Mouse (Mus musculus) kidney, postnatal 0 days (tissue): ENCODE data around the gene Pakap. TPM values are rescaled to one million over a fixed set of nuclear protein-coding genes. Genes with fewer than 3 reads are reported as not detected.

Source experiments
- ATAC-seq: fragments of 200-750 bp; cut with Nextera tagmentation; replicated peaks from 2 replicates; pipeline ENCODE4 v1.8.0; 2017; ENCODE audit warnings: low read depth, moderate number of reproducible peaks, moderate TSS enrichment, moderate library complexity; ENCODE audit not compliant: low FRiP score
- DNase-seq: peaks from one replicate; pipeline ENCODE4 v3.0.0-alpha.2; 2016; ENCODE audit warnings: low spot score
- H3K27ac ChIP-seq: fragments of 300-500 bp; sonication (generic); 2 replicates; pipeline ENCODE4 v1.5.1; 2014; ENCODE audit warnings: mild to moderate bottlenecking
- H3K27me3 ChIP-seq: fragments of 300-500 bp; sonication (generic); 2 replicates; pipeline ENCODE4 v1.6.1; 2014; ENCODE audit warnings: low read length, mixed read lengths; ENCODE audit not compliant: insufficient read depth
- H3K36me3 ChIP-seq: fragments of 300-500 bp; sonication (generic); 2 replicates; pipeline ENCODE4 v1.6.1; 2014; ENCODE audit warnings: low read length, mixed read lengths; ENCODE audit not compliant: insufficient read depth
- H3K4me1 ChIP-seq: fragments of 300-500 bp; sonication (generic); replicated peaks from 2 replicates; pipeline ENCODE4 v1.6.1; 2014; ENCODE audit warnings: antibody characterized with exemption, low read length, mixed read lengths; ENCODE audit not compliant: insufficient read depth
- H3K4me2 ChIP-seq: fragments of 300-500 bp; sonication (generic); 2 replicates; pipeline ENCODE4 v1.6.1; 2014; ENCODE audit warnings: mild to moderate bottlenecking, low read length, moderate library complexity, mixed read lengths
- H3K4me3 ChIP-seq: fragments of 300-500 bp; sonication (generic); replicated peaks from 2 replicates; pipeline ENCODE4 v1.5.1; 2014; ENCODE audit warnings: low read depth, low read length
- H3K9ac ChIP-seq: fragments of 300-500 bp; sonication (generic); 2 replicates; pipeline ENCODE4 v1.6.1; 2014; ENCODE audit warnings: low read depth, low read length
- H3K9me3 ChIP-seq: fragments of 300-500 bp; sonication (generic); replicated peaks from 2 replicates; pipeline ENCODE4 v1.6.1; 2016; ENCODE audit warnings: low read length, inconsistent platforms, mixed read lengths
- CTCF ChIP-seq: IDR thresholded peaks from 2 replicates; pipeline ENCODE4 v1.5.1; 2016; ENCODE audit warnings: antibody characterized with exemption, low read depth, mild to moderate bottlenecking, moderate library complexity
- WGBS: fragments of 180-500 bp; shearing (Covaris S2); extraction: QIAGEN DNeasy Blood & Tissue Kit; methylation state at CpG from one replicate; pipeline ENCODE4 v1.1.7; 2014; 5-methylcytosine and 5-hydroxymethylcytosine counted together
- polyA plus RNA-seq: library from polyadenylated mRNA; unstranded; fragments of >200 nt; fragmentation: Nextera tagmentation; extraction: Ambion mirVana; gene quantifications from 2 replicates; pipeline ENCODE4 v1.2.1, GENCODE M21; 2015

The Pakap gene
- polyA plus RNA-seq, 1 experiment from 2014 or later, result 11.5 TPM

- H3K27ac ChIP-seq, result peak overlapping the region; percentile 79
- no peak for TF ChIP-seq CTCF
- H3K9me3 ChIP-seq, result no peaks in the 10 kb centered on the region
- no peak overlapping the region for H3K4me3 ChIP-seq
- H3K36me3 ChIP-seq, result no peaks in the 10 kb centered on the region
- 47% methylated on average over 1 of the region's 1 CpGs for WGBS
- DNase-seq, result peak; percentile 74
- H3K4me1 ChIP-seq, result 0 out of 2 replicates have a peak, but pooled peaks cover 10% of the 10 kb centered on the region
- no peak overlapping the region for H3K9ac ChIP-seq
- H3K4me2 ChIP-seq, result no peak overlapping the region
- H3K27me3 ChIP-seq, result no peaks in the 10 kb centered on the region
- peak; percentile 76 for ATAC-seq
Observed at GRCm38 (mm10) chr4:57764926-57765325, 196.9 kb downstream of the Pakap start.

- ATAC-seq (no peak), DNase-seq (peak; percentile 64)
- H3K4me2 ChIP-seq, result no peak overlapping the region
- TF ChIP-seq CTCF, result no peak
- H3K27me3 ChIP-seq, result no peaks in the 10 kb centered on the region
- H3K9me3 ChIP-seq, result no peaks in the 10 kb centered on the region
- 38% methylated on average over 4 of the region's 4 CpGs for WGBS
- H3K27ac ChIP-seq, result peak overlapping the region; percentile 79; the same call in 1 of the 2 replicates
- no peak overlapping the region for H3K9ac ChIP-seq
- no peaks in the 10 kb centered on the region for H3K36me3 ChIP-seq
- no peak overlapping the region for H3K4me3 ChIP-seq
- H3K4me1 ChIP-seq, result 0 out of 2 replicates have a peak, but pooled peaks cover 10% of the 10 kb centered on the region
Observed at GRCm38 (mm10) chr4:57765806-57766205, 197.8 kb downstream of the Pakap start.

GRCm38 (mm10) chr4:57769007-57769406 lies 201.0 kb downstream of the Pakap start:
- Histone ChIP-seq H3K4me3 (no peak overlapping the region), H3K27me3 (no peaks in the 10 kb centered on the region), H3K36me3 (no peaks in the 10 kb centered on the region), H3K27ac (no peak overlapping the region), H3K4me1 (0 out of 2 replicates have a peak, but pooled peaks cover 5% of the 10 kb centered on the region), H3K4me2 (no peak overlapping the region), H3K9ac (no peak overlapping the region), H3K9me3 (no peaks in the 10 kb centered on the region)
- WGBS, result 32% methylated on average over 3 of the region's 3 CpGs
- DNase-seq, result peak; percentile 46
- TF ChIP-seq CTCF, result no peak
- no peak for ATAC-seq

- H3K4me1 ChIP-seq, result no peaks in the 10 kb centered on the region
- no peak overlapping the region for H3K4me3 ChIP-seq
- H3K27ac ChIP-seq, result no peak overlapping the region
- no peak overlapping the region for H3K4me2 ChIP-seq
- 82% methylated on average over 4 of the region's 4 CpGs for WGBS
- no peak for DNase-seq
- TF ChIP-seq CTCF, result no peak
- no peaks in the 10 kb centered on the region for H3K36me3 ChIP-seq
- no peaks in the 10 kb centered on the region for H3K9me3 ChIP-seq
- ATAC-seq, result no peak
- H3K9ac ChIP-seq, result no peak overlapping the region
- no peaks in the 10 kb centered on the region for H3K27me3 ChIP-seq
Observed at GRCm38 (mm10) chr4:57770185-57770823, 202.3 kb downstream of the Pakap start.

GRCm38 (mm10) chr4:57771558-57772219 lies 203.7 kb downstream of the Pakap start:
- no peak overlapping the region for H3K4me3 ChIP-seq
- H3K4me2 ChIP-seq, result no peak overlapping the region
- DNase-seq, result no peak
- H3K27ac ChIP-seq, result no peak overlapping the region
- TF ChIP-seq CTCF, result no peak
- no peaks in the 10 kb centered on the region for H3K27me3 ChIP-seq
- 95% methylated on average over 2 of the region's 2 CpGs for WGBS
- ATAC-seq, result 0 out of 2 replicates have a peak, but pooled peaks have one; percentile 36
- H3K9me3 ChIP-seq, result no peaks in the 10 kb centered on the region
- no peak overlapping the region for H3K9ac ChIP-seq
- no peaks in the 10 kb centered on the region for H3K36me3 ChIP-seq
- H3K4me1 ChIP-seq, result no peaks in the 10 kb centered on the region

GRCm38 (mm10) chr4:57772851-57773510 lies 205.0 kb downstream of the Pakap start:
- H3K4me3 ChIP-seq, result no peak overlapping the region
- 40% methylated on average over 11 of the region's 11 CpGs for WGBS
- H3K4me2 ChIP-seq, result no peak overlapping the region
- H3K9ac ChIP-seq, result no peak overlapping the region
- H3K27me3 ChIP-seq, result no peaks in the 10 kb centered on the region
- ATAC-seq (no peak), DNase-seq (peak; percentile 66)
- no peaks in the 10 kb centered on the region for H3K36me3 ChIP-seq
- H3K27ac ChIP-seq, result peak overlapping the region; percentile 50; the same call in 1 of the 2 replicates
- no peaks in the 10 kb centered on the region for H3K4me1 ChIP-seq
- no peaks in the 10 kb centered on the region for H3K9me3 ChIP-seq
- TF ChIP-seq CTCF, result no peak
